Mouse (Mus musculus) gastrocnemius, adult 2 months (tissue): ENCODE measurements around the gene Amy2a1. TPM values are rescaled to one million over a fixed set of nuclear protein-coding genes. Genes with fewer than 3 reads are reported as not detected.
"Not testable (repeated sequence)": the region's sequence is repeated elsewhere in the genome, so short reads cannot be mapped to it uniquely, and the experiment has no call there.

Source experiments
- DNase-seq: peaks from one replicate; pipeline ENCODE4 v3.0.0; 2022
- H3K27ac ChIP-seq: fragments of 200-600 bp; 2 replicates; pipeline ENCODE4 v1.8.1; 2022; ENCODE audit warnings: mild to moderate bottlenecking
- H3K4me3 ChIP-seq: fragments of 200-600 bp; 2 replicates; pipeline ENCODE4 v1.8.1; 2022; ENCODE audit warnings: mild to moderate bottlenecking, moderate library complexity
- CTCF ChIP-seq: fragments of 200-600 bp; IDR thresholded peaks from 2 replicates; pipeline ENCODE4 v1.8.1; 2022; ENCODE audit warnings: antibody characterized with exemption, mild to moderate bottlenecking, moderate library complexity
- intact Hi-C: fragments of 180-260 bp; cut with DNase I; formaldehyde crosslinking; loops from one replicate; pipeline ENCODE4 v1.15.1; 2025
- long read RNA-seq, 2 experiments: library from polyadenylated mRNA; stranded (forward); transcript quantifications; one replicate each; pipeline ENCODE4 v2.0.0; 2021
- total RNA-seq, 2 experiments: library from RNA; stranded (reverse); gene quantifications; 2 replicates each; pipeline ENCODE4 v1.2.3; 2021

Gene Amy2a1
- not detected for total RNA-seq
- long read RNA-seq, experiment 1, result 0 reads
- long read RNA-seq, experiment 2, result 0 reads

- intact Hi-C loops, H3K4me3 ChIP-seq, DNase-seq, H3K27ac ChIP-seq: not testable (repeated sequence)
These were observed at the start of gene Amy2a1 for GRCm38 (mm10) chr3:113532328-113532727. Gene Amy2a1, minus strand, starts transcription at chr3:113532428.

DNA sequence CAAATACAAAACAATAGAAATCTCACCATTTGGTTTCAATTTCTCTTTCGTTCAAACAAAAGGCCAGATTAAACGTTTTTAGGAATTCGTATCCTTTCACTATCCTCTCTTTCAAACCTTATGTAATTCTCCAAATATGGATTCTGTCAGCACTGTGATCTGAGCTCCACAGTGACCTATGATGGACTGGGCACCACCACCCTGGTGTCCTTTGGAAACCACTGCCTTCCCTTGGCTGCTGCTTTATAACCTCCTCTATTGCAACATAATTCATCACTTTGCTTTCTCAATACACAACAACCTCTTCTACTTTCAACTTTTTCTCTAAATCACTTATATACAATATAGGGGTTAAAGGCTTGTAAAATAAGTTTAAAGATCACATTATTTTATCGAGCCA lies 42.4 kb upstream of the Amy2a1 start:
- DNase-seq, result peak; percentile 19
- Histone ChIP-seq H3K4me3 (peak overlapping the region; percentile 9; the same call in 1 of the 2 replicates), H3K27ac (no peak overlapping the region; the same call in 1 of the 2 replicates)
- no peak for TF ChIP-seq CTCF
- intact Hi-C loops, result no loop called here

- intact Hi-C loops, result no loop called here
- Histone ChIP-seq H3K27ac (no peak overlapping the region; the same call in 1 of the 2 replicates), H3K4me3 (peak overlapping the region; percentile 9; the same call in 1 of the 2 replicates)
- TF ChIP-seq CTCF, result no peak
- DNase-seq, result no peak
These were observed 41.9 kb upstream of the Amy2a1 start for GRCm38 (mm10) chr3:113574138-113574537.

GRCm38 (mm10) chr3:113572158-113572557 lies 39.9 kb upstream of the Amy2a1 start:
- TF ChIP-seq CTCF, result no peak
- Histone ChIP-seq H3K4me3 (no peak overlapping the region), H3K27ac (no peak overlapping the region)
- no peak for DNase-seq
- intact Hi-C loops, result no loop called here

GRCm38 (mm10) chr3:113539692-113540091 lies 7.5 kb upstream of the Amy2a1 start:
- H3K27ac ChIP-seq, result no peak overlapping the region
- no peak overlapping the region for H3K4me3 ChIP-seq
- no peak for TF ChIP-seq CTCF
- intact Hi-C loops, result no loop called here
- DNase-seq, result no peak

Other genes with a start within 250 kb of the Amy2a1 start
- gene Amy2a4, start 241.0 kb downstream of the Amy2a1 start, total RNA-seq, result not detected
- gene Amy2a3, start 208.4 kb downstream of the Amy2a1 start, total RNA-seq, result not detected
- gene Amy2a2, start 175.8 kb downstream of the Amy2a1 start, total RNA-seq, result not detected
- 10 to 100 TPM in 1 of 2 experiments, 1 to 10 TPM in 1; 9.4 to 11.2 TPM for gene Amy1, start 74.3 kb upstream of the Amy2a1 start, total RNA-seq
- gene Rnpc3, start 97.7 kb upstream of the Amy2a1 start, total RNA-seq, result 1 to 10 TPM; 8.8 to 9.2 TPM